Mouse (Mus musculus): Measurements from ENCODE around the gene Rfx5. TPM values are rescaled to one million over a fixed set of nuclear protein-coding genes. Genes with fewer than 3 reads are reported as not detected.
"Not testable (repeated sequence)": the region's sequence is repeated elsewhere in the genome, so short reads cannot be mapped to it uniquely, and the experiment has no call there.

The Rfx5 gene
- total RNA-seq, 2 experiments from 2014 or later, result 20.1 to 21.3 TPM

- DNase-seq (ENCODE audit: low spot score in 2 of 2), result not testable (repeated sequence)
Observed at GRCm38 (mm10) chr3:94935332-94935731, 18.5 kb upstream of the Rfx5 start.

- not testable (repeated sequence) for DNase-seq (ENCODE audit: low spot score in 2 of 2)
Observed at GRCm38 (mm10) chr3:94936147-94936546, 17.7 kb upstream of the Rfx5 start.

GRCm38 (mm10) chr3:94937194-94937593, 16.7 kb upstream of the Rfx5 start:
- DNase-seq (ENCODE audit: low spot score in 2 of 2), result not testable (repeated sequence)

- DNase-seq (ENCODE audit: low spot score in 2 of 2), result not testable (repeated sequence)
Observed at GRCm38 (mm10) chr3:94940033-94940432, 13.8 kb upstream of the Rfx5 start.

GRCm38 (mm10) chr3:94942211-94942967, 11.5 kb upstream of the Rfx5 start:
- DNase-seq (ENCODE audit: low spot score in 2 of 2), result not testable (repeated sequence)

GRCm38 (mm10) chr3:94943706-94944105, 10.2 kb upstream of the Rfx5 start:
- not testable (repeated sequence) for DNase-seq (ENCODE audit: low spot score in 2 of 2)

- DNase-seq (ENCODE audit: low spot score in 2 of 2), result no peak
Observed at GRCm38 (mm10) chr3:94948066-94948614, 5.7 kb upstream of the Rfx5 start.

GRCm38 (mm10) chr3:94949645-94950044, 4.2 kb upstream of the Rfx5 start:
- DNase-seq (ENCODE audit: low spot score in 2 of 2), result no peak

GRCm38 (mm10) chr3:94952806-94953205, 1.1 kb upstream of the Rfx5 start:
- DNase-seq (ENCODE audit: low spot score in 2 of 2), result no peak

GRCm38 (mm10) chr3:94953384-94953763, 501 bp upstream of the Rfx5 start:
- no peak for DNase-seq (ENCODE audit: low spot score in 2 of 2)

- DNase-seq (ENCODE audit: low spot score in 2 of 2), result no peak
Observed at GRCm38 (mm10) chr3:94958295-94958694, 4.4 kb downstream of the Rfx5 start.

- DNase-seq (ENCODE audit: low spot score in 2 of 2), result no peak
Observed at GRCm38 (mm10) chr3:94959871-94960270, 6.0 kb downstream of the Rfx5 start.

GRCm38 (mm10) chr3:94960322-94960721, 6.4 kb downstream of the Rfx5 start:
- no peak for DNase-seq (ENCODE audit: low spot score in 2 of 2)

- no peak for DNase-seq (ENCODE audit: low spot score in 2 of 2)
Observed at GRCm38 (mm10) chr3:94964989-94965388, 11.1 kb downstream of the Rfx5 start.

- DNase-seq (ENCODE audit: low spot score in 2 of 2), result no peak
Observed at GRCm38 (mm10) chr3:94965878-94966277, 12.0 kb downstream of the Rfx5 start.

- no peak for DNase-seq (ENCODE audit: low spot score in 2 of 2)
Observed at GRCm38 (mm10) chr3:94972552-94972951, 18.7 kb downstream of the Rfx5 start.

- no peak for DNase-seq (ENCODE audit: low spot score in 2 of 2)
Observed at GRCm38 (mm10) chr3:94973620-94974019, 19.7 kb downstream of the Rfx5 start.

GRCm38 (mm10) chr3:94974026-94974527, 20.2 kb downstream of the Rfx5 start:
- no peak for DNase-seq (ENCODE audit: low spot score in 2 of 2)

- peak; percentile 84 to 87 for DNase-seq (ENCODE audit: low spot score in 2 of 2)
Observed at GRCm38 (mm10) chr3:94974528-94975422, 20.9 kb downstream of the Rfx5 start, which contains the start of gene Pi4kb. Gene Pi4kb, plus strand, starts transcription at chr3:94974731.

- no peak for DNase-seq (ENCODE audit: low spot score in 2 of 2)
Observed at GRCm38 (mm10) chr3:94984312-94984711, 30.4 kb downstream of the Rfx5 start.

- DNase-seq (ENCODE audit: low spot score in 2 of 2), result no peak
Observed at GRCm38 (mm10) chr3:94985513-94985912, 31.6 kb downstream of the Rfx5 start.

GRCm38 (mm10) chr3:94987578-94987977, 33.7 kb downstream of the Rfx5 start:
- no peak for DNase-seq (ENCODE audit: low spot score in 2 of 2)
